Mouse (Mus musculus) adrenal gland, postnatal 10 days (tissue): ENCODE measurements around the gene Arpc1b. TPM values are rescaled to one million over a fixed set of nuclear protein-coding genes. Genes with fewer than 3 reads are reported as not detected.

Experiments
- DNase-seq: peaks from one replicate; pipeline ENCODE4 v3.0.0; 2021; ENCODE audit warnings: mixed read lengths
- total RNA-seq, 2 experiments: library from RNA; stranded (reverse); gene quantifications; 2 replicates each; pipeline ENCODE4 v1.2.3; 2021

The Arpc1b gene
- total RNA-seq, 2 experiments from 2014 or later = 212 to 226 TPM

GRCm38 (mm10) chr5:145164710-145165109 lies 50.7 kb downstream of the Arpc1b start:
- DNase-seq = peak; percentile 50

GRCm38 (mm10) chr5:145165184-145165583 lies 51.2 kb downstream of the Arpc1b start:
- DNase-seq = peak; percentile 38

- DNase-seq = peak; percentile 99
These were observed 52.7 kb downstream of the Arpc1b start, which contains the start of the genes Ptcd1 and Cpsf4 for GRCm38 (mm10) chr5:145166536-145167305. TSS of gene Ptcd1 (minus strand) at chr5:145167108. TSS of gene Cpsf4 (plus strand) at chr5:145167213.

- DNase-seq = no peak
These were observed 53.3 kb downstream of the Arpc1b start for GRCm38 (mm10) chr5:145167306-145167661.

DNA sequence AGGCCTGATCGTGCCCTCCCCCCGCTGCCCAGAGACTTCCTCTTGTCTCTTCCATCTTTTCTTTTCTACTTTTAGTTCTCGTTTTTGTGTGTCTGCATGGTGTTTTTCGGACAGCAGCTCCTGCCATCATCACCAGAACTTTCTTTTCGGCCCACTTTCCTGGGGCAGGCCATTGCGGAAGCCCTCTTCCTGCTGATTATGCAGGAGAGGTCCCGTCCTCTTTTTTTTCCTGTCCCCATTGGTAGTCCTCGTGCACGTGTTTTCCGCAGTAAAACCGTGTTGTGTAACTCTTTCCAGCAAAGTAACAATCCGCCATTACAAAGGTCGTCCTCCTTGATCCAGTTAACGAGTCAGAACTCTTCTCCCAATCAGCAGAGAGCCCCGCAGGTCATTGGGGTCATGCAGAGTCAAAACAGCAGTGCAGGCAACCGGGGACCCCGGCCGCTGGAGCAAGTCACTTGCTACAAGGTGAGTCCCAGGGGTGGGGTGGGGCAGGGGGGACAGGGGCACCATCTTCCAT lies 64.5 kb downstream of the Arpc1b start:
- DNase-seq = no peak

Other genes starting within 250 kb of the Arpc1b start
- gene Smurf1, start 148.4 kb upstream of the Arpc1b start, total RNA-seq = 10 to 100 TPM; 20.6 to 23.4 TPM
- not detected for gene Gm4871, start 81.5 kb upstream of the Arpc1b start, total RNA-seq
- not detected for gene 1700018F24Rik, start 71.2 kb upstream of the Arpc1b start, total RNA-seq
- gene Arpc1a, start 30.4 kb upstream of the Arpc1b start, total RNA-seq = 100 to 1,000 TPM; 102 to 106 TPM
- gene Kpna7, start 30.2 kb upstream of the Arpc1b start, total RNA-seq = not detected
- 10 to 100 TPM; 74.5 to 80.9 TPM for gene Pdap1, start 26.0 kb downstream of the Arpc1b start, total RNA-seq
- 100 to 1,000 TPM in 1 of 2 experiments, 10 to 100 TPM in 1; 97.3 to 102 TPM for gene Bud31, start 26.1 kb downstream of the Arpc1b start, total RNA-seq
- 10 to 100 TPM; 21.7 to 29.0 TPM for gene Ptcd1, start 52.9 kb downstream of the Arpc1b start, total RNA-seq
- 10 to 100 TPM; 20.2 to 22.7 TPM for gene Cpsf4, start 53.0 kb downstream of the Arpc1b start, total RNA-seq
- gene Atp5j2, start 77.8 kb downstream of the Arpc1b start, total RNA-seq = 100 to 1,000 TPM; 810 to 842 TPM
- gene Zkscan14, start 87.7 kb downstream of the Arpc1b start, total RNA-seq = 1 to 10 TPM; 7.1 to 9.8 TPM
- gene Zkscan5, start 90.3 kb downstream of the Arpc1b start, total RNA-seq = 10 to 100 TPM; 12.2 to 12.3 TPM
- 10 to 100 TPM; 41.1 to 48.9 TPM for gene Zfp655, start 117.5 kb downstream of the Arpc1b start, total RNA-seq
- 10 to 100 TPM; 15.3 to 20.4 TPM for gene Zscan25, start 166.3 kb downstream of the Arpc1b start, total RNA-seq
- under 1 TPM in 1 of 2 experiments, not detected in 1; 0.12 TPM for gene Cyp3a57, start 231.1 kb downstream of the Arpc1b start, total RNA-seq